Mouse (Mus musculus) limb, embryonic 14.5 days (tissue): ENCODE measurements around the gene Cdk8. TPM values are rescaled to one million over a fixed set of nuclear protein-coding genes. Genes with fewer than 3 reads are reported as not detected.
A peak's percentile ranks its signal among the peaks of the same experiment; 100 is the strongest.

Source experiments
- ATAC-seq: fragments of 200-750 bp; cut with Nextera tagmentation; 2 replicates; pipeline ENCODE4 v1.8.0; 2017; ENCODE audit warnings: low read depth, moderate number of reproducible peaks, moderate TSS enrichment; ENCODE audit not compliant: low FRiP score
- DNase-seq: peaks from one replicate; pipeline ENCODE4 v3.0.0-alpha.2; 2015; ENCODE audit warnings: low spot score
- H3K27ac ChIP-seq: fragments of 300-500 bp; sonication (generic); replicated peaks from 2 replicates; pipeline ENCODE4 v1.5.1; 2014; ENCODE audit warnings: low read depth, mild to moderate bottlenecking, low read length, moderate library complexity, mixed read lengths
- H3K27me3 ChIP-seq: fragments of 300-500 bp; sonication (generic); 2 replicates; pipeline ENCODE4 v1.6.1; 2014; ENCODE audit warnings: low read length, mixed read lengths; ENCODE audit not compliant: control insufficient read depth, insufficient read depth
- H3K36me3 ChIP-seq: fragments of 300-500 bp; sonication (generic); 2 replicates; pipeline ENCODE4 v1.6.1; 2014; ENCODE audit warnings: mild to moderate bottlenecking, low read length, moderate library complexity, mixed read lengths; ENCODE audit not compliant: control insufficient read depth, insufficient read depth
- H3K4me1 ChIP-seq: fragments of 300-500 bp; sonication (generic); 2 replicates; pipeline ENCODE4 v1.6.1; 2014; ENCODE audit warnings: antibody characterized with exemption, low read length, mixed read lengths; ENCODE audit not compliant: control insufficient read depth, insufficient read depth
- H3K4me2 ChIP-seq: fragments of 300-500 bp; sonication (generic); replicated peaks from 2 replicates; pipeline ENCODE4 v1.6.1; 2014; ENCODE audit warnings: low read depth, mild to moderate bottlenecking, low read length, moderate library complexity; ENCODE audit not compliant: severe bottlenecking
- H3K4me3 ChIP-seq: fragments of 300-500 bp; sonication (generic); replicated peaks from 2 replicates; pipeline ENCODE4 v1.5.1; 2014; ENCODE audit warnings: low read length
- H3K9ac ChIP-seq: fragments of 300-500 bp; sonication (generic); 2 replicates; pipeline ENCODE4 v1.6.1; 2014; ENCODE audit warnings: mild to moderate bottlenecking, low read depth, low read length, moderate library complexity; ENCODE audit not compliant: severe bottlenecking
- H3K9me3 ChIP-seq: fragments of 300-500 bp; sonication (generic); 2 replicates; pipeline ENCODE4 v1.6.1; 2016; ENCODE audit warnings: low read length; ENCODE audit not compliant: control insufficient read depth
- POLR2A ChIP-seq: fragments of 200-500 bp; IDR thresholded peaks from 2 replicates; pipeline ENCODE4 v1.8.0; 2012; ENCODE audit warnings: inconsistent platforms, mild to moderate bottlenecking, moderate library complexity, borderline replicate concordance; ENCODE audit not compliant: insufficient read depth, insufficient read length; ENCODE audit errors: extremely low read depth
- WGBS: fragments of 180-500 bp; shearing (Covaris S2); extraction: QIAGEN DNeasy Blood & Tissue Kit; methylation state at CpG from one replicate; pipeline ENCODE4 v1.1.7; 2014; 5-methylcytosine and 5-hydroxymethylcytosine counted together
- polyA plus RNA-seq, 2 experiments: library from polyadenylated mRNA; depleted of rRNA in 1 of 2; stranded (reverse) in 1 of 2; unstranded in 1 of 2; fragments of >200 nt; fragmentation: Nextera tagmentation in 1 of 2; extraction: Ambion mirVana in 1 of 2; gene quantifications; 2 replicates each; pipeline versions ENCODE4 v1.2.1 to v1.2.3; 2012 to 2014

Cdk8 gene
- polyA plus RNA-seq, 2 experiments, result 27.1 to 68.3 TPM

GRCm38 (mm10) chr5:146200580-146200979, 30.4 kb upstream of the Cdk8 start:
- TF ChIP-seq POLR2A, result no peak
- 96% methylated on average over 6 of the region's 6 CpGs for WGBS
- Histone ChIP-seq H3K4me2 (no peak overlapping the region), H3K36me3 (peaks cover 25% of the 10 kb centered on the region), H3K9ac (no peak overlapping the region), H3K4me3 (no peak overlapping the region), H3K27ac (no peak overlapping the region), H3K9me3 (no peaks in the 10 kb centered on the region), H3K4me1 (no peaks in the 10 kb centered on the region), H3K27me3 (no peaks in the 10 kb centered on the region)
- ATAC-seq, result no peak
- DNase-seq, result no peak

DNA sequence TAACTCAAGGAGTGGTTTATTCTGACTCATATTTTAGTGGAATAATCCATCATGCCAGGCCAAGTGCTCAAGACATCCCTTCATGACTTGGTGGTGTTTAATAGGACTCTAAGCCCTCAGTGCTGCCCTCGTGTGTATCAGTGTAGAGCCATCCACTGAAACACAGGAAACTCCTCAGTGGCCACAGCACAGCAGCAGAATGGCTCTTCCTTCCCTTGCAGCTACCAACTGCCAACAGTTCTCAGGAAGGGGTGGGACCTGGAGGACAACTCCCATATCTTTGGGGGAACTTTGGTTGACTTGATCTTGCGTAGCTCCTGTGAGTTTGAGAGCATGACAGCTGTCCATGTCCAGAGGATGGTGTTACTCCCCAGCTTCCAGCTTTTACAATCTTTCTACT, 27.1 kb upstream of the Cdk8 start:
- H3K4me3 ChIP-seq, result no peak overlapping the region
- peaks cover 52% of the 10 kb centered on the region for H3K36me3 ChIP-seq
- no peaks in the 10 kb centered on the region for H3K9me3 ChIP-seq
- H3K27ac ChIP-seq, result no peak overlapping the region
- no peak for ATAC-seq
- DNase-seq, result no peak
- 83% methylated on average over 2 of the region's 2 CpGs for WGBS
- no peaks in the 10 kb centered on the region for H3K4me1 ChIP-seq
- H3K27me3 ChIP-seq, result no peaks in the 10 kb centered on the region
- no peak overlapping the region for H3K9ac ChIP-seq
- TF ChIP-seq POLR2A, result no peak
- no peak overlapping the region for H3K4me2 ChIP-seq

- Histone ChIP-seq H3K36me3 (peaks cover 65% of the 10 kb centered on the region), H3K4me2 (no peak overlapping the region), H3K4me3 (no peak overlapping the region), H3K4me1 (no peaks in the 10 kb centered on the region), H3K9ac (no peak overlapping the region), H3K27ac (no peak overlapping the region), H3K9me3 (no peaks in the 10 kb centered on the region), H3K27me3 (no peaks in the 10 kb centered on the region)
- WGBS, result 97% methylated on average over 5 of the region's 5 CpGs
- ATAC-seq (no peak), DNase-seq (no peak)
- no peak for TF ChIP-seq POLR2A
Observed at GRCm38 (mm10) chr5:146205537-146205936, 25.5 kb upstream of the Cdk8 start.

- no peak for DNase-seq
Observed at GRCm38 (mm10) chr5:146220501-146220878, 10.5 kb upstream of the Cdk8 start.

GRCm38 (mm10) chr5:146220879-146221714, 9.9 kb upstream of the Cdk8 start, which contains the start of gene Rnf6:
TSS of gene Rnf6 (minus strand) at chr5:146221555.
- Histone ChIP-seq H3K4me1 (no peaks in the 10 kb centered on the region), H3K36me3 (peaks cover 32% of the 10 kb centered on the region), H3K27me3 (no peaks in the 10 kb centered on the region), H3K27ac (peak within 1 kb of the TSS; percentile 96), H3K4me2 (peak within 1 kb of the TSS; percentile 67), H3K9ac (peak within 1 kb of the TSS; percentile 88), H3K4me3 (peak within 1 kb of the TSS; percentile 79), H3K9me3 (no peaks in the 10 kb centered on the region)
- DNase-seq, result peak; percentile 97
- ATAC-seq, result peak; percentile 100
- under 1% methylated on average over 61 of the region's 67 CpGs for WGBS
- no peak; the same call in 1 of the 2 replicates for TF ChIP-seq POLR2A

More at GRCm38 (mm10) chr5:146220501-146220878, 10.5 kb upstream of the Cdk8 start:
- Histone ChIP-seq H3K4me1 (no peaks in the 10 kb centered on the region), H3K36me3 (peaks cover 38% of the 10 kb centered on the region), H3K4me3 (peak overlapping the region; percentile 79), H3K27me3 (no peaks in the 10 kb centered on the region), H3K27ac (0 out of 2 replicates have a peak overlapping the region, but pooled peaks have one; percentile 38), H3K4me2 (peak overlapping the region; percentile 67), H3K9ac (peak overlapping the region; percentile 88), H3K9me3 (no peaks in the 10 kb centered on the region)
- ATAC-seq, result peak; percentile 45; the same call in 1 of the 2 replicates
- TF ChIP-seq POLR2A, result no peak
- WGBS, result 7% methylated on average over 13 of the region's 13 CpGs
